Mouse (Mus musculus) urinary bladder, postnatal 4 days (tissue): Measurements from ENCODE around the gene Med12l.
A peak's percentile ranks its signal among the peaks of the same experiment; 100 is the strongest.

Source experiments
- DNase-seq, 2 experiments: peaks; one replicate each; pipeline ENCODE4 v3.0.0; 2021 to 2022; ENCODE audit warnings: low spot score in 2 of 2

Gene Med12l

DNA sequence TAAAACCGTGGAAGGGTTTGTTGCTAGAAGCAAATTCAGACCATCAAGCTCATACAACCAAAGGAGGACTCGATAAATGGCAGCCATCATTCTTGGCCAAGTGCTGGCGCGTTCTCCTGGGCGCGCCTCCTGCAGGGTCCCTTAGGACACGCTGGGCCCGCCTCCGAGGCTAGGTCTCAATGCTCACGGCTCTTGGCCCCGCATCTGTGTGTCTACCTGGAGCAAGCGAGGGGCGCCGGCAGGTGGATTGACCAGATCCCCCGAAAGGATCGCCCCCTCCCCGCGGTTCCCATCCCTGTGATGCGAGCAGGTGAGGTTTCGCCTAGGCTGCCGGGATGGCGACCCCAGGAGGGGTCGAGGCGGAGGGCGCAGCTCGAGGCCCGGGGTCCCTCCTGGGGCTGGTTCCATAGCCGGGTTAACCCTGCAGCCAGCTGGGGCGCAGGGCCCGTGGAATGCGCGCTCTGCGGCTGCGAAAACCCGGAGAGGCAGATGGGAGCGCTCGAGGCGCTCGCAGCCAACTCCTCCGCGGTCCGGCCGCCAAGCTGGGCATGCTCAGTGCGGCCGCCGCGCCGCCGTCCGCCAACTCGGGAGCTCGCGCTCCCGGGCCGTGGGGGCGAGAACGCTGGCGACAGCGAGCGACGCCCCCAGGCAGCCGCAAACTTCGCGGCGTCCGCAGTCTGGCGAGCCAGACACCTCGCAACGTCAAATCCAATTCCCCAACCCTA lies at the start of gene Med12l:
Med12l (plus strand) TSS at position 555 of the 725 bp plus-strand sequence.
- peak; percentile 62 to 73 for DNase-seq

DNA sequence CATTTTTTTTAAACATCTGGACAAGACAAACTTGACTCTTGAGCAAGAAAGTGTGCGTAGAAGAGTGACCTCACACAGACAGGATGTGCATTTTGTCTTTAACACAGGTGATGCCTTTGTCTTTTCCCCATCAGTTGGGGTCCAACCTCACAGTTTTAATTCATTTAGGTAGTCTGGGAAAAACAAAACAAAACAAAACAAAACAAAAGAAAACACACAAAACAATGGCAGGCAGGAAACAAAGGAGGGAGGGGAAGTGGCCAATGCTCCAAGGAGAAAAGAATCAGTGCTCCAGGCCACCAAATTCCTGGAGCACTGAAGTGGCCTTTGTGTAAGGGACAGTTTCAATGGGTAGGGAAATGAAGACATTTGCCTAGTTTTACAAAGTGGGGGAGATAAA lies 44.5 kb upstream of the Med12l start:
- no peak for DNase-seq

DNA sequence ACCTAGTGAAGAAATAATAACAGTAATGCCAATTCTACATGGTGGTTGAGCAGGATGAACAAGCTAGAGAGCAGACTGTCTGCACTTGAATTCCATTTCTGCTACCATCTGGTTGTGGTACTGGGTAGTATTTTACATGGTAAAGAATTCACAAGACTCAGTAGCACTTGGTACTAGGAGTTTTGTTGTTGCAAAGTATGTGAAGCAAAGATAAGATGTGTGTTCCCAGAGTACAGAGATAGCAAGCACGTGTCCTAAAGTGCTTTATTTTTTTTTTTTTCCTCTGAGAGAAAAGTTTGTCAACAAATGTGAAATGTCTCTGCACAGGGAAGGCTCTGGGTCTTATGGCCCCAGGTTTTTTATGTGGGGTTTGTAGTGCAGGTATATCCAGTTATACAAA lies 28.2 kb upstream of the Med12l start:
- DNase-seq = no peak

DNA sequence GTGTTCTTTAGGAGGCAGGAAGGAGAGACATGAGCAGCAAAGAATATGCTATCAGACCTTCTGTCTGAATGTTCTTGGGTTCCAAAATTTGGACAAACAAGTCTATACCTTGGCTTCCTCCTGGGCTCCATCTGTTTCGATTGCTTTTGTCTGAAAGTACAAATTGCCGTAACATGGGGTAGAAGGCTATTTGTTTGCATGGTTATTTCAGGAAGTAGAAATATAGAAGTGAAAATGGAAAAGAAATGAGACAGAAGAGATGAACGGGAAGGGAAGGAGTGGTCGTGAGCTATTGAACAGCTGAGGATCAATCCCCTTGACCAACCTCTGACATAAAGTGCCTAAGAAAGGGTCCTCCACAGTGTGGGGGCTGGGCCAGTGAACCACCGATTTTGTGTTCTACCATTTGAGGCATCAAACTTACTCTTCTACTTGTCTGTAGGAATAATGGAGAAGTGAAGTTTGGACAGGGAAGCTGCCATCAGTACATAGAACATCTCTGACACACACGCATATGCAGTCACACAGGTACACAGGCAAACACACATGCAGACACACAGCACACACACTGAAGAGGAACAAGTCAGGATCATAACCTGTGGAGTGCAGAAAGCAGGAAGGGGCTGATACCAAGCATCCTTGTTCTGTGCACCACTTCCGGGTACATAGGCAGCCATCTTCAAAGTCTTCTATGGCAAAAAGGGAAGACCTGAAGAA lies 27.6 kb upstream of the Med12l start:
- no peak for DNase-seq

DNA sequence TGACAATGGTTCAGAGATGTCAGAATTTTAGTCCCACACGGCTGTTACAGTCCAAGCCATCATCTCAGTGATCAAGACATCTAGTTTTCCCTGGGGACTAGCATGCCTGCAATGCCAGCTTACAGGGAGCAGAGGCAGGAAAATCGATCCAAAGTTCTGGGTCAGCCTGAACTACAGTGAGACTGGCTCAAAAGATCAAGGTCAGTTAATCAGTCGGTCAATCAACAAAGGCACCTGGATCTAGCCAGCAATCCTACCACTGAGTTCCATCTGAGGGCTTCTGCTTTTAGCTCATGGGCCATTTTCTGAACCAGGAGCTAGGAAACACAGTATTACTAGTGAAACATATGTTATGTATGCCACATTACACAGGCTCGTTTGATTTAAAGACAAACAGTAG lies 25.0 kb upstream of the Med12l start:
- no peak for DNase-seq

DNA sequence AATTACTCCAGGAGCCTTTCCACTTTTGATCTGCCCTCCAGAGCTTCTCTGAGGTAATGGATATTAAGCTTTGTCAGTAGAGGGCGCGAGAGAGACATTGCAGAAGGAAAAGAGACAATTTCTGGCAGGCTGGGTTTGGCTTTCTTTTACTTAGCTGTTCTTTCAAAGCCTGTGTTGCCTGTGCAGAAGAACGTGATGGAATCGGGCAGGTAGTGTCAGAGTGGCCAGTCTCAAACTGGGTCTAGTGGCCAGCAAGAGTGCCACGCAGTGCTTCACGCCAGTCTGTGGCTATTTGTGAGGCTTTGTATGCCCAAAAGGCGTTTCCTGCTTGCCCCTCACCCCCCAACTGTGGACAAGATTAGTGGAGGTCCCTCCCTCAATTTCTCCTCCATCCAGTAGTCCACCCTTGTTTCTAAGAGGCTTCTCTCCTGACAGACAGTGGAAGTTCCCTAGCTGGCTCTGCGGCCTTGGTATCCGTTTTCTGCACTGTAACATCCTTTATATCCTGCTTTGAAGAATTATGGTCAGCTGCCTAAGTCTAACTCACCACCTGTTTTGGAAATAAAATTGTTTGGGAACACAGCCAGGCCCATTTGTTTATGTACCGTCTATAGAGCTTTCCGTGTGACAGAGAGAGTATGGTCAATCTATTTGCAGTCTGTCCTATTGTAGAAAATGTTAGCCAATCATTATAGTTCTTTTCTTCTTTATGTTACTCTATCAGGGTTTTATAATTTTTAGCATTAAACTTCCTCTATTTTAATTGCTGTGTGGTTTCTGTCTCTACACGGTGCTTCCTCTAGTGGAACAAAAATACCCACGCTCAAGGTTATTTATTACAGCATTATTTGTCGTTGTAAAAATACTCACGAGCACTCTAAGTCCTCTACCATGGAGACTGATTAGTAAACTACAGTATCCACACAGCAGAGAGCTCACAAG lies 22.5 kb upstream of the Med12l start:
- DNase-seq = peak; percentile 26 to 62

DNA sequence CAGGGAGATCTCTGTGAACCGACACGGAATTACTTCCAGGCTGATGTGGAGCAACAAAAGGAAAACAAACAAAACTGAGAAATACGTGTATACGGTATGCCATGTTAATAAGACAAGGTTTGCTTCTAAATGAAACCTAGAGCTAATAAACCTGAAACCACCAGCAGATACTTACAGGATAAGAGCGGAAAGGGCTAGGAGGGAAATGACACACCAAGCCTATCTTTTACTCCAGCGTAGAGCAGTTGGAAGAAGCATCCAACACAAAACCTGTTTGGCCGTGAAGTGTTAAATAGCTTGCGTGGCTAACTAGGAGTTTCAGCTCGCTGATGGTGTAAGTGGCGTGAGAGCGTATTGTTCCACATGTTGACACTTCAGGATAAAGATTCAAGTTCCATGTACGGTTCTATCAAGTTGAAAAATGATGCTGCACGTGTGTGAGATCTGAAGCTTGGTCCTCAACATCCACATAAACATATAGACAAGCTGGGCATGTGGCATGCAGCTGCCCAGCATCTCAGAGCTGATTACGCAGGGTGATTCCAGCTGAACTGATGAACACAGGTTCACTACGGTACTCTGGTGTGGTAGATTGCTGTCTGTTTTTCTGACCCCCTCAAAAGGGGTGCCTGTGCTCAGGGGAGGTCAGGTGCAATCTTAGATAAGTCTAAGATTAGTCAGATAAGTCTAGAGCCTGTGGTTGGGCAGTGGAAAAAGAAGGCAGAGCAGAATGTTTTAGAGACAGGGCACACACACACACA lies 21.6 kb upstream of the Med12l start:
- no peak for DNase-seq

DNA sequence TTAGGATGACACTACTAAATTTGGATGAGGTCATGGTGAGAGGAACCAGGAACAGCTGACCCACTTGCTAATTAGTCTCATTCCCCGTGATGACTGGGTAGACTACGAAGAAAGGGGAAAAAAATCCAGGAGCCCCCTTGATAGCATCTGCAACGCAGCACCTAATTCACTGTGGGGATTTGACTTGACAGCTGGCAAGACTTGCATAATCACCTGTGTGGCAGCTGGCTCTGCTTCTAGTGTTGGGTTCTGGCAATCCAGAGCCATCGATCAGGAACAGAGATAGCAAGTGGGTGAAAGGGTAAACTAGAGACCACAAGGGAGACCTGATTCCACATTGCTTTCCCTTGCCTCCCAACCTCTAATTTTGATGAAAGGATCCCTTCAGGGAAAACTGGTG lies 19.8 kb upstream of the Med12l start:
- DNase-seq = no peak

DNA sequence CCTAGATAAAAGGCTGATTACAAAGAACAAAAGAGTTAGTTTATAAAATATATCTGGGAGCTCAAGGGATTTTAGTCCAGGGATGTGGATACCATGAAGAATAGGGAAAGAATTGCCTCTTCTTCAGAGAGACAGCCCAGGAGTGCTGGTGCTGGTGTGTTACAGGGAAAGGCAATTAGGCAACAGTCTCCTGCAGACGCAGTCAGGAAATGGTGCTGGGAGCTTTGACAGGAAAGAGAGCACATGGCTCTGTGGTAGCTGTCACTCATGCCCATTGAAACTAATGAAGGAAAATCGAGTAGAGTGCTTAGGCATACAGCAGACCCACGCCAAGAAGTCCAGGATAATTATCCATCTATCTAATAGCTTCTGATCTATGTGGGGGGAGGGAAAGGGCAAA lies 16.3 kb upstream of the Med12l start:
- no peak for DNase-seq

DNA sequence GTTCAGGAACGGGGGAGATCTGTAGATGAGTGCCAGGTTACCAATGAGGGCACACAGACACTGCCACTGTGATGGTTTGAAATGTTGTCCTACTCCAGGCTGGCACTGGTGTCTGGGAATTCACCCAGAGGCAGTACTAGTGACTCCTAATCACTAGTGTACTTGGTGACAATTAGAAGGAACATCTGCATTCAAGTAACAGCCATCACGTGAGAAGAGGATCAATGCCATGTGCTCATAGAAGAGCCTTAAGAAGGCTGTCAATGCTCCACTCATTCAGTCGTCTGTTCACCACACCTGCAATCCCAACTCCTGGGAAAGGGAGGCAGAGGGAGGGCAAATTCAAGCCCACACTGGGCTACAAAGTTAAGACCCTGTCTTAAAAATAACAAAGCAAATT lies 15.1 kb upstream of the Med12l start:
- no peak for DNase-seq

DNA sequence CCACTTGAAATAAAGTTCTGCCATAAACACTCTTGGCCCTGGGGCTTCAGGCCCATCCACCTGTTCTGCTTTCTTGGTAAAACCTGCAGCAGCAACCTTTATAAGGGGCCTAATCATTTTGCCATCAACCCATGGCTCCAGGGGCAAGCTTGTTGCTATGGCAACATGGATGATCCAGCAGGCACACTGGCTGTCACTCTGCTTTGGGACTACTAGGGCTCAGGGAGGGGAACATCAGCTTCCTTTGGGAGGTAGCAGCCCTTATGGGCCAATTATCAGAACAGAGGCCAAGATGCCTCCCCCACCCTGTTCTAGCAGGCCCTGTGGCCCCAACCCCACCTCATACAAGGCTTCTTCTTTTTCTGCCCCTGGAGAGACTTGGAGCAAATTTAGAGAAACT lies 13.5 kb upstream of the Med12l start:
- DNase-seq = no peak

DNA sequence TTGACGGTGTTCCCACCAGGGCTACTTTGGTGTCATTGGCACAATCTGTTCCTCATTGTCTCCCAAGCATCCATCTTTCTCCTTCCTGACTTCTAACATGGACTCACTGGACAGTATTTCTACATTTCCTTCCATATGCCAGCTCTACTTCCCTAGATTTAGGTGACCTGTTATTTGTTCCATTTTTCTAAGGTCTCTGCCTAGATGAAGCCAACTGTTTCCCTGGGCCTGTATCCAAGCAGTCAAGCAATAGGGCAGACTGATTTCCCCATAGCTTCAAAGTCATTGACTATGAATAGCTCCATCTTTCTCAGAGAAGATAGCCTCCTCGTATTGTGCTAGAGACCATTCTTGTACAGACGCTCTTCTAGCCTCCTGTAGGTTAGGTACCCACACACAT lies 12.0 kb upstream of the Med12l start:
- no peak for DNase-seq

DNA sequence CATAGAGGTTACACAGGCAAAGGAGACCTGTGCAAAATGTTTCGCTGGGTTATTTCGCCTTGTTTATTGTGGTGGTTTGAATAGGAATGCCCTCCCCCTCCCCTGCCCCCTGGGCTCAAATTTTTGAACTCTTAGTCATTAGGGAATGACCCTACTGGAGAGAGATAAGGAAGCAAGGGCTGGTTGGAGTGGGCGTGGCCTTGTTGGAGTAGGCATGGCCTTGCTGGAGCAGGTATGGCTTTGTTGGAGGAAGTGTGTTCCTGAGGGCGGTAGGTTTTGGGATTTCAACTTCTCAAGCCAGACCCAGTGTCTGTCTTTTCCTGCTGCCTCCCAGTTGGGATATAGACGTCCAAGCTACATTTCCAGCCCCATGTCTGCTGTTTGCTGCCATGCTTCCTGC lies 1.9 kb upstream of the Med12l start:
- no peak for DNase-seq

DNA sequence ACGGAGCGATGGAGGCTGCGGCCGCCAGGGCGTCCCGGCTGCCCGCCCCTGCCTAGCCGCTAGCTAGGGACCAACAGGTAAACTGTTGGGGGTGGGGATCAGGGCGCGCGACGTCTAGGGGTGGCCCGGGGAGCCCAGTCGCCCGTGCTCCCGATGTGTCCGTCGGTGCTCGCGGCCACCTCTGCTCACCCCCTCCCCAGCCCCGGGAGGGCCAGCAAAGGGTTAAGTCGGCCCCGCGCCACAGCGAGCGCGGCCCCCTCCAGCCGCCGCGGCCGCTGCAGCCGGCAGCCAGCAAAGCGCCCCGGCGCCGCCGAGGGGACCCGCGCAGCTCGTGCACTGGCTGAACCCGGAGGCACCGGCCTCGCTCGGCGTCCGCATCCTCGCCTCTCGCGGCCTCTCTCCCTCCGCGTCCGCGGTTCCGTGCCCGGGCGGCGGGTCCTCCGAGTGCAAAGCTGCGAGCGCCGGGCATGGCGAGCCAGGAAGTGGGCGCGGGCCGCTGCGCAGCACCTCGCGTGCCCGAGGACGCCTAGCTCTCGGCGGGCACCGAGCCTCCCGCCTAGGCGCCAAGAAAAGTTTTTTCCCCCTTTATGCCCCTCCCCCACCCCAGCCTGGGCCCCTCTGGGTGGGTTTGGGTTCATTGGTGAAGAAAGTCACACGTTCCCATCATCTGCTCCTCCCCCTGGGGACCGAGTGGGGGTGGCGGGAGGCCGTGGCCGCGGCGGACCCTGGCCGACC lies 538 bp downstream of the Med12l start:
- peak; percentile 49 to 65 for DNase-seq

DNA sequence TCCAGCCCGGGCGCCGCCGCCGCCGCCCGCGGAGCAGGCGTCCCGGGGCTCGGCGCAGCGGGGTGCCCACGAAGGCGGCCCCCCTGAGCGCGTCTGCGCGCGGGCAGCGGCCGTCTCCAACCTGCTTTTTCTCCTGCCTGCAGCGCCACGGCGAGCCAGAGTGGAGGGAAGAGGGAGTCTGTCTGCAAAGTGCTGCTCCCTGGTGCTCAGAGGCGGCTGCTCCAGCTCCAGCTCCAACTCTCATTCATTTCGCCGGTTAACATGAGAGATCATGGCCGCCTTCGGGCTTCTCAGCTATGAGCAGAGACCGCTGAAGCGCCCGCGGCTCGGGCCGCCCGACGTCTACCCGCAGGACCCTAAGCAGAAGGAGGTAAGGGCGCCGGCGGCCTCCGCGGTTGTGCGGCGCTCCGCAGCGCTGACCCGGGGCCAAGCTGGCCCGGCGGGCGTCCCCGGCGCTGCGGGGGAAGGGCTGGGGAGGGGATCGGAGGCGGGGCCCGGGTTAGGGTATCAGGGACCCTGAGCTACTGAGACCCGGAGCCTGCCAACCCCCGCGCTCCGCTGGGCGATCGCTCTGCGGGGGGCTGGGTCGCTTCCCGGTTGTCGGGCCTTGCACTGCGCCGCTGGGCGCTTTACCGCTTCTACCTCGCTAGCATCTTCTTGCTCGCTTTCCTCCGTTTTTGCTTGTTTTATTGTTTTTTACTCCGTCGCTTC lies 1.3 kb downstream of the Med12l start:
- DNase-seq = peak; percentile 73 to 79

DNA sequence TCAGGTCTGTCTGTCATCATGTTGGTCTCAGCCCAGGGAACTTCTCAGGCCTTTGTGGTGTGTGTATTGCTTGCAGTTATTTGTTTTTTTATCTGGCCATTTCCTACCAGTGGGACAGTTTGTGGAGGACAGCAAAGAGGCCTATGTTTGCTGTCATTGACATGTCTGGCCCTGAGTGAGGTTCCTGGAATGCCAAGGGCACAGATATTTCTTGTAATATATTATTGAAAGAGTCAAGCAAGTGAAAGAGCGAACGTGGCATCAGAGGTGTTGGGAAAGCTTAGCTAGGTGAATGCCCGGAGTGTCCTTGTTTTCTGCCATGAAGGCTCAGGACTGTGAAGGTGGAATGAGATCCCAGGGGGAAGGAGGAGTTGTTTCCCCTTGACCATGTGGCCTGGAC lies 4.7 kb downstream of the Med12l start:
- no peak for DNase-seq

DNA sequence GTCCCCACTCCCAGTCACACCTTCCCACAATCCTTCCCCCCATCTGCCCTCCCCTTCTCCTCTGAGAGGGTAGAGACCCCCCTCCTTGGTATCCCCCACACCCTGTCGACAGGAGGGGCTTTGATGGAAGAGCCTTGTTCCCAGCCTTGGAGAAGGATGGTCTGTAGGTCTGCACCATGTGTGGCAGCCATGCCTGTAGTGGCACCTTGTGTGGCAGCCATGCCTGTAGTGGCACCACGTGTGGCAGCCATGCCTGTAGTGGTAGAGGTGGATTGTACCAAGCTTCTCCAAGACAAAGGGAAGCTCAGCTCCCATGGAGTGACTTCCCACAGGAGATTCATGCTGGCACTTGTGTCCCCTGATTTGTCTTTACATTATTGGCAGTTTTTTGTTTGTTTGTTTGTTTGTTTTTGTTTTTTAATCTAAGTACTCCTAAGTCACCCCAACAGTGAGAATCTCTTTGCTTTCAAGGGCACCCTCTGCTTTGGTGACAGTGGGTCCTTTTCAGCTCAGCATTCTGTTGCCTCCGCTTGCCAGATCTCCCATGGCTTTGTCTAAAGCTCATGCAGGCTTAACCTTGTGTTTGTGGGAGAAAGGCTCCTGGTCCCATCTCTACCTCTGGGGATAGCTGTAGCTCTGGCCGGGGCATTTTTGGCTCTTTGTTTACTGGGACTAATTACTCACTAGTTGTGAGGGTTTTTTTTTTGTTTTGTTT lies 10.2 kb downstream of the Med12l start:
- no peak for DNase-seq

DNA sequence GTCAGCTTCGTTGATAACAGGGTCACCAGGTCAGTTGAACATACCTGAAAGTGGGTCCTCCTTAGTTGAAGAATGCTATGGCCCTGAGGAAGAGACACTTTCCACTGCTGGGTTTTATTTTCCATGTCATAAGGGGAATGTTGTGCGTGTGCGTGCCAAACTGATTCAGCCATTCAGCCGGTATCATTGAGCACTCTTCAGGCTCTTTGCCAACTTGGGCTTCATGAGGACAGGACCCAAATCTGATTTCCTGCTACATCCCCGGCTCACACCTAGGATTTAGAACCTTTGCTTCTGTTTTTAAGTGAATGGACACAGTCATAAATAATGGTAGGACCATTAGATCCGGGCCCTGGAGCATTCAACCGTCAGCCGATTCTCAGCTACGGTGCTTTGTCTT lies 10.9 kb downstream of the Med12l start:
- DNase-seq = no peak

DNA sequence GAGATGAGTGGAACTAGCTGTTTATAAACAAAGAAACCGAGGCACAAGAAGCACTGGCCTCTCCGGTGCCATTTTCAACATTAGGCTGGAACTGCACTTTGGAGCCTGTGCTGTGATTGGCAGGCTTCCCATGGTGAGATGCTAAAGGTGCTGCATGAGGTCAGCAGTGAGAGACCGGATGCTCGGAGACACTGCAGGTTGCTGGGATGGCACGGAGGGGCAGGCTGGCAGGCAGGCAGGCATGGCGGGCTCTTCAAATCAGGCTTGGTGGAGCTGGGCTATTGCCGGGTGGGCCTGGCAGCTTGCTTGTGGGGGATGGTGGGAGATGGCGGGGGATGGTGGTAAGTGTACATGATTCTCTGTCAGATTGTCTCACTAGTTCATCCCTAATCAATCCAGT lies 15.6 kb downstream of the Med12l start:
- no peak for DNase-seq

DNA sequence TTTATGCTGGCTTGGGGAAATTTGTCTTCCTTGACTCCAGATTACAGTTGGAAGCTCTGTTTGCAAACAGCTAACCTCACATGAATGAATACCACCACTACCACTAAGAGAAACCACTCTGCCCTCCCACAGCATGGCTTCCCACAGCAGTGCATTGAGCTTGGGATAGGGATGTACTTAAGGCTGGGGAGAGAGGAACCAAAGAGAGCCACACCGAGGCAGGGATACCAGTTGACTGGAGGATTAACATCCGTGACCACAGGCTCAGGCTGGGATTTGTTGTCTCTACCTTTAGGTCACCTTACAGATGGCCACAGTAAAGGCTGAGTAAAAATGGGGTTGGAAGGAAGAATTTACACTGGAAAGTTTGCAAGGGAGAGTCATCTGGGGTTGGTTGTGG lies 16.6 kb downstream of the Med12l start:
- no peak for DNase-seq
